Mouse (Mus musculus) heart, embryonic 13.5 days (tissue): ENCODE measurements at regions not wholly inside any gene's neighbourhood (a gene's known extent, or its start where the extent isn't known, plus 50 kb on each side); places are given as distances from the start of the nearest gene placed in this dataset.

Experiments used
- ATAC-seq: fragments of 200-750 bp; cut with Nextera tagmentation; 2 replicates; pipeline ENCODE4 v1.8.0; 2017; ENCODE audit warnings: moderate TSS enrichment; ENCODE audit not compliant: insufficient number of reproducible peaks, low FRiP score, low TSS enrichment; ENCODE audit errors: extremely low read depth
- H3K27ac ChIP-seq: fragments of 300-500 bp; sonication (generic); replicated peaks from 2 replicates; pipeline ENCODE4 v1.5.1; 2015; ENCODE audit warnings: moderate library complexity, mild to moderate bottlenecking, inconsistent platforms
- H3K27me3 ChIP-seq: fragments of 300-500 bp; sonication (generic); replicated peaks from 2 replicates; pipeline ENCODE4 v1.6.1; 2015; ENCODE audit warnings: mild to moderate bottlenecking, inconsistent platforms
- H3K36me3 ChIP-seq: fragments of 300-500 bp; sonication (generic); 2 replicates; pipeline ENCODE4 v1.6.1; 2015; ENCODE audit warnings: mild to moderate bottlenecking, inconsistent platforms
- H3K4me1 ChIP-seq: fragments of 300-500 bp; sonication (generic); 2 replicates; pipeline ENCODE4 v1.6.1; 2015; ENCODE audit warnings: inconsistent platforms
- H3K4me2 ChIP-seq: fragments of 300-500 bp; sonication (generic); 2 replicates; pipeline ENCODE4 v1.6.1; 2015; ENCODE audit warnings: inconsistent platforms, mild to moderate bottlenecking, moderate library complexity
- H3K4me3 ChIP-seq: fragments of 300-500 bp; sonication (generic); 2 replicates; pipeline ENCODE4 v1.5.1; 2015; ENCODE audit warnings: moderate library complexity, mild to moderate bottlenecking, inconsistent platforms
- H3K9ac ChIP-seq: fragments of 300-500 bp; sonication (generic); 2 replicates; pipeline ENCODE4 v1.6.1; 2015; ENCODE audit warnings: inconsistent platforms, mild to moderate bottlenecking, moderate library complexity
- H3K9me3 ChIP-seq: fragments of 300-500 bp; sonication (generic); 2 replicates; pipeline ENCODE4 v1.6.1; 2016; ENCODE audit warnings: inconsistent platforms
- WGBS: fragments of 180-500 bp; shearing (Covaris S2); methylation state at CpG from one replicate; pipeline ENCODE4 v1.1.7; 2015; ENCODE audit warnings: mixed read lengths; 5-methylcytosine and 5-hydroxymethylcytosine counted together

GRCm38 (mm10) chr2:148503143-148503854 lies 59.9 kb upstream of the Cd93 start:
- Histone ChIP-seq H3K9me3 (no peaks in the 10 kb centered on the region), H3K4me3 (no peak overlapping the region), H3K4me2 (no peak overlapping the region), H3K36me3 (no peaks in the 10 kb centered on the region), H3K9ac (no peak overlapping the region), H3K27me3 (no peaks in the 10 kb centered on the region), H3K27ac (no peak overlapping the region), H3K4me1 (peaks cover 36% of the 10 kb centered on the region)
- 83% methylated on average over 2 of the region's 2 CpGs for WGBS
- ATAC-seq: no peak

GRCm38 (mm10) chr2:148502321-148502720 lies 59.0 kb upstream of the Cd93 start:
- H3K36me3 ChIP-seq: no peaks in the 10 kb centered on the region
- H3K4me1 ChIP-seq: peaks cover 36% of the 10 kb centered on the region
- H3K4me2 ChIP-seq: no peak overlapping the region
- H3K4me3 ChIP-seq: no peak overlapping the region
- WGBS: 45% methylated on average over 2 of the region's 2 CpGs
- H3K9me3 ChIP-seq: no peaks in the 10 kb centered on the region
- H3K27me3 ChIP-seq: no peaks in the 10 kb centered on the region
- no peak overlapping the region for H3K27ac ChIP-seq
- no peak for ATAC-seq
- no peak overlapping the region for H3K9ac ChIP-seq

- Histone ChIP-seq H3K4me2 (no peak overlapping the region), H3K9ac (no peak overlapping the region), H3K9me3 (no peaks in the 10 kb centered on the region), H3K27me3 (no peaks in the 10 kb centered on the region), H3K36me3 (no peaks in the 10 kb centered on the region), H3K4me1 (peaks cover 23% of the 10 kb centered on the region), H3K27ac (no peak overlapping the region), H3K4me3 (no peak overlapping the region)
- 67% methylated on average over 6 of the region's 6 CpGs for WGBS
- no peak for ATAC-seq
Observed at GRCm38 (mm10) chr2:148500235-148500936, 57.0 kb upstream of the Cd93 start.

- no peak overlapping the region for H3K4me3 ChIP-seq
- no peak for ATAC-seq
- H3K9me3 ChIP-seq: no peaks in the 10 kb centered on the region
- H3K36me3 ChIP-seq: no peaks in the 10 kb centered on the region
- H3K9ac ChIP-seq: no peak overlapping the region
- H3K4me2 ChIP-seq: no peak overlapping the region
- H3K4me1 ChIP-seq: peaks cover 19% of the 10 kb centered on the region
- WGBS: 62% methylated on average over 12 of the region's 12 CpGs
- H3K27ac ChIP-seq: no peak overlapping the region
- no peaks in the 10 kb centered on the region for H3K27me3 ChIP-seq
Observed at GRCm38 (mm10) chr2:148497452-148498302, 54.3 kb upstream of the Cd93 start.

GRCm38 (mm10) chr2:148496151-148497040 lies 53.0 kb upstream of the Cd93 start:
- WGBS: 80% methylated on average over 6 of the region's 6 CpGs
- Histone ChIP-seq H3K4me2 (no peak overlapping the region), H3K4me3 (no peak overlapping the region), H3K36me3 (no peaks in the 10 kb centered on the region), H3K9me3 (no peaks in the 10 kb centered on the region), H3K9ac (no peak overlapping the region), H3K4me1 (peaks cover 12% of the 10 kb centered on the region), H3K27me3 (no peaks in the 10 kb centered on the region), H3K27ac (no peak overlapping the region)
- no peak for ATAC-seq

GRCm38 (mm10) chr2:148495485-148495884 lies 52.1 kb upstream of the Cd93 start:
- Histone ChIP-seq H3K27me3 (no peaks in the 10 kb centered on the region), H3K9me3 (no peaks in the 10 kb centered on the region), H3K9ac (no peak overlapping the region), H3K4me3 (no peak overlapping the region), H3K4me2 (no peak overlapping the region), H3K4me1 (peaks cover 16% of the 10 kb centered on the region), H3K27ac (no peak overlapping the region), H3K36me3 (no peaks in the 10 kb centered on the region)
- WGBS: 61% methylated on average over 3 of the region's 3 CpGs
- ATAC-seq: no peak

- Histone ChIP-seq H3K9ac (no peak overlapping the region), H3K4me3 (no peak overlapping the region), H3K27me3 (no peaks in the 10 kb centered on the region), H3K27ac (no peak overlapping the region), H3K36me3 (no peaks in the 10 kb centered on the region), H3K9me3 (no peaks in the 10 kb centered on the region), H3K4me1 (peaks cover 11% of the 10 kb centered on the region), H3K4me2 (no peak overlapping the region)
- ATAC-seq: no peak
Observed at GRCm38 (mm10) chr2:148493281-148493680, 49.9 kb upstream of the Cd93 start.
